Mouse (Mus musculus): ENCODE results near the gene Kat7.

- TF ChIP-seq CTCF (IDR thresholded peaks at IDR 0.05; ENCODE audit: extremely low read depth, insufficient read depth, low read length), result no peak
- no peak for TF ChIP-seq POLR2A (IDR thresholded peaks at IDR 0.05; ENCODE audit: extremely low read depth, insufficient read depth, low read length)
Observed at GRCm38 (mm10) chr11:95339471-95340021, 29.5 kb upstream of the Kat7 start.
